Mouse (Mus musculus) retina, adult 2 months (tissue): Measurements from ENCODE around the gene Ppfia3.
A peak's percentile ranks its signal among the peaks of the same experiment; 100 is the strongest.

Experiments
- DNase-seq: peaks from one replicate; pipeline ENCODE4 v3.0.0-alpha.2; 2012; ENCODE audit warnings: low read depth, low spot score

Gene Ppfia3

DNA sequence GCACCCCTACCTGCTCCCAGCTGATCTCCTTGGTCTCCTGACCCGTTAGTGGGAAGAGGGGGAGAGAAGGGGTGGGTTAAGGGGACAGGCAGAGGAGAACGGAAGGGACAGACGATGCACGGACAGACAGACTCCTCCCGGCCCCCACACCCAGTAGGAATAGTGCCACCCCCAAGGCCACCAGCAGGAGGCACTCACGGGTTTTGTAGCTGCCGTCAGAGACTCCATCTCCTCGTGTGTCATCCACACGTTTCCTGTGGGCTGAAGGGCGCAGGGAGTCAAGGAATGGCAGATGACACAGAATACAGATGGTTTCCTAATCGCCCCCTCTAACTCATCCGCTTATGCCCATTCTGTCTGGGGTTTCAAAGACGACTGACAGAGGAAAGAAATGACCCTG, 23.3 kb downstream of the Ppfia3 start:
- no peak for DNase-seq

DNA sequence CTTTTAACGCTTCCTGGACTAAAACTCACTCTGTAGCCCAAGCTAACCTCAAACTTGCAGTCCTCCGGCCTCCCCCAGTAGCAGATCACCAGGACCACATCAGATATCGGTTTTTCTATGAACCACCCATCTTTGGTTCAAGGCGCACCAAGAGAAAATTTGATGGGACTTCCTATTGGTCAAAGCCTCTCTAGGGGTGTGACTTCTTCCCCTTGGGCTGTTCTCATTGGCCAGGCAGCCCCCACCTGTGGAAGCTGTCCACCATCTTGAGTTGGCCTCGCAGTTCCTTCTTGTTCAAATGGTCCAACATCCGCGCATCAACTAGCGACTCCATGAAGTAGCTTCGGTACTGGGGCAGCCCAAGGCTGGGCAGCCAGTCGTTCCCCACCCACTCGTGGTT, 24.7 kb downstream of the Ppfia3 start:
- DNase-seq: no peak

DNA sequence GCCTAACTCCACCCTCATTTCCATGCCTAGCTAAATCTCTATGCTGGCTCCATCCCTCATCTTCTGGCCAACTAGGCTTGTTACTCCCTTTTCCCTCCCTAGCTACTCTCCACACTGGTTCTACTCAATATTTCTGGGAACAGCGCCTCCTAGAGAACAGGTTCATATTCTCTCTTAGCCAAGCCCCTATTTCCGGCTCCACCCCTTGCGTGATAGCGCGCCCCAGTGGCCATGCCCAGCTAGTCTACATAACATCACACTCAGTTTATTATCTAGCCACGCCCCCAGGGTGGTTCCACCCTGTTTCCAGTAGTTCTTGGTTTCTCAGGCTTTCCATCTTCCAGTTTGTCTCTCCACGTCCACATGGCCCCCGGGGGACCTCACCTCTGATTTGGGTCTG, 25.5 kb downstream of the Ppfia3 start:
- peak; percentile 50 for DNase-seq

DNA sequence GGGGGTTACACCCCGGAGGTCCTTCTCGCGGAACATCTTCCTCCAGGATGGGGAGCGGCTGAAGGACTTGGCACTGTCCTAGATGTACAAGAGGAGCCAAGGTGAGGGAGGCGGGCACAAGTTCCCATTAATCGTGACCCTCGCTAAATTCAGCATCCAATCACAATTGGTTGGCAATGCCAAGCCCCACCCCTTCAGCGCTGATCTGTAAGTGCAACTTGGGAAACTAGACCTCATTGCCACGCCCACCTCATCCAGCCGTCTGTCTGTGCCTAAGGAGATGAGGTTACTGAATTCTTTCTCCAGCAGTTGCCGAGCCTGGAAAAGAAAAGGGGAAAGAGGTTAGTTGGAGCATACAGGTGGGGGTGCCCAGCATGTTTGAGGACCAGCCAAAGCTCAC, 26.1 kb downstream of the Ppfia3 start:
- no peak for DNase-seq

DNA sequence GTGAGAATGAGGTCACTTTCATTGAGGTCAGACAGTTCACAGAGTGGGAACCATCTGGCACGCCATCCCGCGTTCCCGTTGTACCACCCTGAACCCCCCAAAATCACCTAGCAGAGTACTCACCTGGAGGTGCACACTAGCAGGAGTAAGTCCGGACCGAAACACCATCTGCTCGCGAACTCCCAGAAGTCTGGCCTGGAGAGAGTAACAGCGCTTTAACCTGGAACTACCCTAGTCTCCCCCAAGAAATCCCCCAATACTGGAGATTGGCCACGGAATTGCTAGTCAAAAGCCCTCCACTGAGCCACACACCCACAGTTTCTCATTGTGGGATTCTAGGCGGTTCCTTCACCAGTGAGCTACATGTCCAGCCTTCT, 26.8 kb downstream of the Ppfia3 start:
- no peak for DNase-seq

- peak; percentile 64 for DNase-seq
Measured at GRCm38 (mm10) chr7:45339410-45340065, 27.3 kb downstream of the Ppfia3 start.

GRCm38 (mm10) chr7:45338161-45338911, 28.5 kb downstream of the Ppfia3 start:
- no peak for DNase-seq

- no peak for DNase-seq
Measured at GRCm38 (mm10) chr7:45337469-45337868, 29.4 kb downstream of the Ppfia3 start.

DNA sequence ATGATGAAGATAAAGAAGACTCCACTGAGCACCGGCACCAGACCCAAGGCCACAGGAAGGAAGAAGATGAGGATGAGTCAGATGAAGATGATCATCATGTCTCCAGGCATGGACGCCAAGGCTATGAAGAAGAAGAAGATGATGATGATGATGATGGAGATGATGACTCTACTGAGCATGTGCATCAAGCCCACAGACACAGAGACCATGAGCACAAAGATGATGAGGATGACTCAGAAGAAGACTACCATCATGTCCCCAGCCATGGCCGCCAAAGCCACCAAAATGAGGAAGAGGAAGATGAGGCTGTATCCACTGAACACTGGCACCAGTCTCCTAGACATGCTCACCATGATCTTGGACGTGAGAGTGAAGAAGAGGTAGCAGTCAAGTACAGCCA, 30.5 kb downstream of the Ppfia3 start:
- DNase-seq: no peak

- DNase-seq: no peak
Measured at GRCm38 (mm10) chr7:45335056-45335455, 31.8 kb downstream of the Ppfia3 start, which contains the start of gene Hrc. Hrc (plus strand) TSS chr7:45335290.

DNA sequence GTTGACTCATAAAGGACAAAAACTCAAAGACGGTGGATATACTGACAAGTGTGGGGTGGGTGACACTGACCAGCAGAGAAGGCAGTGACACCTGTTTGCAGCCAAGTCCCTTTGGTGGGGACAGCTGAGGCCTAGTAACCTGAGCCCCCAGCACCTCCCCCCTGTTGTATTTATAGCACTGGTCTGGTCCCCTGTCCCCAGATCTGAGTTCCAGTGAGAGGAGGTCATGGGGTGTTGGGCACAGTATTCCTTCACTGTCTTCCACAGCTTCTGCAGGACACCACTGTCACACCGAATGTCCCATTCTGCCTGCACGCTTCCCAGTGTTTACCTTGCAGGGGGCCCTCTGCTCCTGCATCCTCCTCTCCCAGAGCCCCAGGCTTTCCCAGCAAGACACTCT, 32.2 kb downstream of the Ppfia3 start:
- no peak for DNase-seq

DNA sequence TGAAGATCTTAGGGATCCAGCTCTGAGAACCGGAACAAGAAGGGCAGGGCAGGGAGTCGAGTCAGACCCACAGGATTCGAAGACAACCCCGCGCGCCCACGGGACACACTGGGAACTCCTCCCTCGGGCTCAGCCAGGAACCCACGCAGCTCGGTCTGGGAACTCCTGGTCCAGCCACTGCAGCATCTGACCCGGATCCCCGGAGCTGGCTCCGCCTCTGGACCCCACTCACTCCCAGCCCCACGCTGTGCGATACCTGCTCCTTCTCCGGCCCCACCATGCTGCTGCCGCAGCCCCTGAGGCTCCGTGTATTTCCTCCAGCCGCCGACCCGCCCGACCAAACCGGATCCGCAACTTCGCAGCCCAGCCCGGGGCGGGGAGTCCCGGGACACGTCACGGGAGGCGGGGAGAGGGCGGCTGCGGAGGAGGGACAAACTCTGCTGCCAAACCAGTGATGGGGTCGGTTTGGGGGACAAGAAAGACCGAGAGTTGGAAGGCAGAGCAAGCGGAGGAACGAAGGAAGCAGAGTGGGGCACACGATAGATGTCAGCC, 33.3 kb downstream of the Ppfia3 start, which contains the start of gene Trpm4:
Gene Trpm4, minus strand, starts transcription at position 350 of the 552 bp plus-strand sequence.
- no peak for DNase-seq

DNA sequence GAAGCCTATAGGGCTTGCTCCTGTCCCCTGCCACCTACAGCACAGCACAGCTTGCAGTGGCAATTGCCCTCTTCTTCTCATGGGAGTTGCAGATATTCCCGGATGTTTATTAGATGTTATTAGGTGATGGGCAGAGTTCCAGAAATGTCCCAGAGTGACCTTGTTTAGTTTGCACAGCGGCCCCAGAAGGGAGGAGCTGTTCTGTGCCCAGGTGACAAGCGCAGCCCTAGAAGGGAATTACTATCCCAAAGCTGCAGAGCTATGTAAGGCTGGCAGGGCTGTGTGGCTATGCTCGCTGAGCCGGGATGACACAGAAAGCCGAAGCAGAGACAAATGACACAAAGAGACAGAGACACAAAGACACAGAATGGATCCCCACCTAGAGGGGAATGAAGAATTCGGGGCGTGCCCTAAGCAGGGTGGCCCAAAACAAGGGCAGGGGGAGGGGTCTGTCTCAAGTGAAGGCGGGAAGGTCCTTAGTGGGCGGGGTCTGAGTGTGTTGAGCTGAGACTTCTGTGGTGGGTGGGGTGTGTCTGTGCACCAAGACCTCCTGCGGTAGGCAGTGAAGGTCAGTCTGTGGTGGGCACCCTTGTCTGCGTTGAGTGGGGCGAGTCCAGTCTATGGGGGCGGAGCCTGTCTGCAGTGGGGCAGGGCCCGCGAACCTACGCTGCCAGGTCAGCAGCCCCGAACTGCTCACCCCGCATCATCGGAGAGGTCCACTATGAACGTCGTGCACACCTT, 34.0 kb downstream of the Ppfia3 start:
- no peak for DNase-seq

GRCm38 (mm10) chr7:45331502-45331901, 35.3 kb downstream of the Ppfia3 start:
- DNase-seq: no peak

DNA sequence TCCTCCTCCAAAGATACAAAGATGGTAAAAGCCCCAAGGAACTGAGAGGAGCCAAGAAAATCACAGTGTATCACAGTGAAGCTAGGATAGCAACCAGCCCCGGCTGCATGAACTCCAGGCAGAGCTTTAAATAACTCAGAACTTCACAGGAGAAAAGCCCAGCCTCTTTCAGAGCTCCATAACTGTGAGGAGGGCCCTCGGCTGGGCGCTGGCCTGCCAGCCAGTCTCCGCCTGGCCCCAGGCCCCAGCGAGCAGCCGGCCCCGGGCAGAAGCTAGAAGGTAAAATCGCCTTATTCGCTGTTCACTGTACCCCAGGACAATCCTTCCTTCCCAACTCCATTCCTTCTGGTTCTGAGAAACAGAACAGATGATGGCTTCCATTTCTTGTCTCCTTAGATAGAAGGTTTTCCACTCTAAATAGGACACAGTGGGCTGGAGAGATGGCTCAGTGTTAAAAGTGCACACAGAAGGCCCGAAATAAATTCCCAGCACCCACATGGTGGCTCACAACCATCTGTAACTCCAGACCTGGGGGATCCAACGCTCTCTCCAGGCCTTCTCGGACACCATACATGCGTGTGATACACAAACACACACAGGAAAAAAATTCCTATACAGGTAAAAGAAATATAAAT, 37.9 kb downstream of the Ppfia3 start:
- no peak for DNase-seq

- DNase-seq: no peak
Measured at GRCm38 (mm10) chr7:45325800-45326199, 41.0 kb downstream of the Ppfia3 start.

DNA sequence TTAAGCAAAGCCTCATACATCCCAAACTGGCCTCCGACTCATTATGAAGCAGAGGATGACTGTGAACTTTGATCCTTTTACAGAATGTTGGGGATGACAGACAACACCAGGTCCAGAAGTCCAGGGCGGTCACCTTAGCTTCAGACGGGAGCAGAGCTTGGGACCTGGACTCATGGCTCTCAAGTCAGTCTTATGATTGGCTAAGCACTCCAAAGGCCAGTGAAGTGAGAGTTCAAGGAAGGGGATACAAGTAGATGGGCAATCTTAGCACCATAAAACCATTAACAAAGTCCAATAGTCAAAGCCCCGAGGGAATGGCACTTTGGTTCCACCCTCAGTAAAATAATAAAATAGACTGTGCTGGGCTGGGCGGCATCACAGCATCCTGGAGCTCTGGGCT, 43.8 kb downstream of the Ppfia3 start:
- DNase-seq: no peak

DNA sequence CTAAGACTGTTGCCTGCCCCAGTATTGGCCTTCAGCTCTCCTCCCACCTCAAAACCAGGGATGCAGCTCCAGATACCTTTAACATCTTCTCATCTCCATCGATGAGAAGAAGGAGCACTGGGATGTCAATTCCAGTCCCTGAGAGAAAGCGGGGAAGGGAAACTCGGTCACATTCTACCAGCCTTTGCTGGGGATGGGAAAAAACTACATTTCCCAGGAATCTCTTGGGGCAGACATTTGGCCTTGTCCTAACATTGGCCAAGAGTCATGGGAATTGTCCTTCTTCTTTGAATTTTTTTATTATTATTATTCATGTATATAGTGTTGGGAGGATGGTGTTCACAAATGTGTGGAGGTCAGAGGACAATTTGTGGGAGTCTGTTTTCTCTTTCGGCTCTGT, 44.6 kb downstream of the Ppfia3 start:
- DNase-seq: no peak

GRCm38 (mm10) chr7:45316536-45316935, 50.3 kb downstream of the Ppfia3 start:
- DNase-seq: no peak

GRCm38 (mm10) chr7:45315182-45315701, 51.6 kb downstream of the Ppfia3 start:
- no peak for DNase-seq

DNA sequence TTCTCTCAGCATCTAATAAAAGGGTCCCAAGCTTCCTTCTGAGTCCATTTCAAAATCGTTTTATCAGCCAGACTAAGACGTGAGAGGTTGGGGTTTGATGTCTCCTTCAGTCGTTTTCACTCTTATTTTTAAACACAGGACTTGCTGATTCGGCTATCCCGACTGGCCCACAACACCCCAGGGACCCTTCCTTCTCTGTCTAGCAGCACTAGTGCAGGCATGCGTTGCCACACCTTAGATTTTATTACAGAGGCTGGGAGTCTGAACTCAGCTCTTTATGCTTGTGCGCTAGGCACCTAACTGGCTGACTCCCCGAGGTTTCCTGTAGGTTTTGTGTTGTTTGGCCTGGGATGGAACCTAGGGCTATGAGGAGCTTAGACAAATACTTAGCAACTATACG, 53.3 kb downstream of the Ppfia3 start:
- no peak for DNase-seq
